Mouse (Mus musculus) limb, embryonic 12.5 days (tissue): ENCODE measurements around the gene Esrrg. TPM values are rescaled to one million over a fixed set of nuclear protein-coding genes. Genes with fewer than 3 reads are reported as not detected.

Source experiments
- ATAC-seq: fragments of 200-750 bp; cut with Nextera tagmentation; 2 replicates; pipeline ENCODE4 v1.8.0; 2017; ENCODE audit warnings: low read depth, moderate TSS enrichment; ENCODE audit not compliant: insufficient number of reproducible peaks, insufficient read depth, low FRiP score, low TSS enrichment
- H3K27ac ChIP-seq: fragments of 300-500 bp; sonication (generic); 2 replicates; pipeline ENCODE4 v1.5.1; 2016; ENCODE audit warnings: mild to moderate bottlenecking, moderate library complexity
- H3K27me3 ChIP-seq: fragments of 300-500 bp; sonication (generic); 2 replicates; pipeline ENCODE4 v1.6.1; 2016; ENCODE audit warnings: mild to moderate bottlenecking, moderate library complexity
- H3K36me3 ChIP-seq: fragments of 300-500 bp; sonication (generic); 2 replicates; pipeline ENCODE4 v1.6.1; 2016; ENCODE audit warnings: mild to moderate bottlenecking, moderate library complexity
- H3K4me1 ChIP-seq: fragments of 300-500 bp; sonication (generic); replicated peaks from 2 replicates; pipeline ENCODE4 v1.6.1; 2016
- H3K4me2 ChIP-seq: fragments of 300-500 bp; sonication (generic); 2 replicates; pipeline ENCODE4 v1.6.1; 2016; ENCODE audit warnings: mild to moderate bottlenecking, moderate library complexity
- H3K4me3 ChIP-seq: fragments of 300-500 bp; sonication (generic); replicated peaks from 2 replicates; pipeline ENCODE4 v1.5.1; 2016; ENCODE audit warnings: mild to moderate bottlenecking
- H3K9ac ChIP-seq: fragments of 300-500 bp; sonication (generic); replicated peaks from 2 replicates; pipeline ENCODE4 v1.6.1; 2016; ENCODE audit warnings: mild to moderate bottlenecking, moderate library complexity
- H3K9me3 ChIP-seq: fragments of 300-500 bp; sonication (generic); 2 replicates; pipeline ENCODE4 v1.6.1; 2016; ENCODE audit warnings: mild to moderate bottlenecking, moderate library complexity
- WGBS: fragments of 180-500 bp; shearing (Covaris S2); methylation state at CpG from one replicate; pipeline ENCODE4 v1.1.7; 2016; 5-methylcytosine and 5-hydroxymethylcytosine counted together
- polyA plus RNA-seq: library from polyadenylated mRNA; unstranded; fragments of >200 nt; fragmentation: Nextera tagmentation; extraction: Ambion mirVana; gene quantifications from 2 replicates; pipeline ENCODE4 v1.2.1, GENCODE M21; 2016

Gene Esrrg
- polyA plus RNA-seq, 1 experiment from 2014 or later: 1.9 TPM

- H3K9ac ChIP-seq: no peak overlapping the region
- no peak overlapping the region for H3K4me2 ChIP-seq
- no peak overlapping the region for H3K27ac ChIP-seq
- no peaks in the 10 kb centered on the region for H3K27me3 ChIP-seq
- 94% methylated on average over 7 of the region's 7 CpGs for WGBS
- H3K36me3 ChIP-seq: no peaks in the 10 kb centered on the region
- no peaks in the 10 kb centered on the region for H3K9me3 ChIP-seq
- no peak for ATAC-seq
- no peak overlapping the region for H3K4me3 ChIP-seq
- peaks cover 16% of the 10 kb centered on the region for H3K4me1 ChIP-seq
Observed at GRCm38 (mm10) chr1:187910718-187911117, 302.1 kb downstream of the Esrrg start.

- H3K4me1 ChIP-seq: peaks cover 16% of the 10 kb centered on the region
- H3K9ac ChIP-seq: no peak overlapping the region
- no peak overlapping the region for H3K4me3 ChIP-seq
- no peaks in the 10 kb centered on the region for H3K36me3 ChIP-seq
- H3K27ac ChIP-seq: no peak overlapping the region
- no peak overlapping the region for H3K4me2 ChIP-seq
- 89% methylated on average over 6 of the region's 6 CpGs for WGBS
- H3K9me3 ChIP-seq: no peaks in the 10 kb centered on the region
- ATAC-seq: no peak
- no peaks in the 10 kb centered on the region for H3K27me3 ChIP-seq
Observed at GRCm38 (mm10) chr1:187911201-187911600, 302.6 kb downstream of the Esrrg start.

- Histone ChIP-seq H3K9ac (no peak overlapping the region), H3K36me3 (no peaks in the 10 kb centered on the region), H3K27ac (no peak overlapping the region), H3K27me3 (no peaks in the 10 kb centered on the region), H3K4me1 (no peaks in the 10 kb centered on the region), H3K9me3 (no peaks in the 10 kb centered on the region), H3K4me3 (no peak overlapping the region), H3K4me2 (no peak overlapping the region)
- no peak for ATAC-seq
- 83% methylated on average over 6 of the region's 6 CpGs for WGBS
Observed at GRCm38 (mm10) chr1:187918303-187918702, 309.7 kb downstream of the Esrrg start.

GRCm38 (mm10) chr1:187918939-187919338 is 310.3 kb downstream of the Esrrg start:
- H3K4me2 ChIP-seq: no peak overlapping the region
- no peak for ATAC-seq
- H3K9ac ChIP-seq: no peak overlapping the region
- WGBS: 89% methylated on average over 4 of the region's 4 CpGs
- H3K27ac ChIP-seq: no peak overlapping the region
- H3K27me3 ChIP-seq: no peaks in the 10 kb centered on the region
- no peaks in the 10 kb centered on the region for H3K9me3 ChIP-seq
- no peaks in the 10 kb centered on the region for H3K4me1 ChIP-seq
- H3K4me3 ChIP-seq: no peak overlapping the region
- no peaks in the 10 kb centered on the region for H3K36me3 ChIP-seq

GRCm38 (mm10) chr1:187920156-187920777 is 311.7 kb downstream of the Esrrg start:
- H3K4me3 ChIP-seq: no peak overlapping the region
- no peak for ATAC-seq
- no peak overlapping the region for H3K27ac ChIP-seq
- H3K9me3 ChIP-seq: no peaks in the 10 kb centered on the region
- WGBS: 71% methylated on average over 5 of the region's 5 CpGs
- no peak overlapping the region for H3K9ac ChIP-seq
- no peaks in the 10 kb centered on the region for H3K36me3 ChIP-seq
- H3K4me2 ChIP-seq: no peak overlapping the region
- no peaks in the 10 kb centered on the region for H3K27me3 ChIP-seq
- no peaks in the 10 kb centered on the region for H3K4me1 ChIP-seq

GRCm38 (mm10) chr1:187931146-187931545 is 322.6 kb downstream of the Esrrg start:
- 79% methylated on average over 3 of the region's 3 CpGs for WGBS
- no peak for ATAC-seq
- H3K27ac ChIP-seq: no peak overlapping the region

GRCm38 (mm10) chr1:187938652-187939051 is 330.1 kb downstream of the Esrrg start:
- Histone ChIP-seq H3K9me3 (no peaks in the 10 kb centered on the region), H3K4me2 (no peak overlapping the region), H3K27ac (no peak overlapping the region), H3K4me3 (no peak overlapping the region), H3K4me1 (peaks cover 8% of the 10 kb centered on the region), H3K9ac (no peak overlapping the region), H3K27me3 (no peaks in the 10 kb centered on the region), H3K36me3 (no peaks in the 10 kb centered on the region)
- WGBS: 79% methylated on average over 7 of the region's 7 CpGs
- no peak for ATAC-seq

More at GRCm38 (mm10) chr1:187931146-187931545, 322.6 kb downstream of the Esrrg start:
- Histone ChIP-seq H3K4me1 (no peaks in the 10 kb centered on the region), H3K27me3 (no peaks in the 10 kb centered on the region), H3K9ac (no peak overlapping the region), H3K4me3 (no peak overlapping the region), H3K36me3 (no peaks in the 10 kb centered on the region), H3K9me3 (no peaks in the 10 kb centered on the region), H3K4me2 (no peak overlapping the region)

- no peak overlapping the region for H3K4me2 ChIP-seq
- no peaks in the 10 kb centered on the region for H3K27me3 ChIP-seq
- no peak overlapping the region for H3K27ac ChIP-seq
- no peaks in the 10 kb centered on the region for H3K9me3 ChIP-seq
- H3K9ac ChIP-seq: no peak overlapping the region
- WGBS: 37% methylated on average over 4 of the region's 4 CpGs
- peaks cover 8% of the 10 kb centered on the region for H3K4me1 ChIP-seq
- no peak overlapping the region for H3K4me3 ChIP-seq
- ATAC-seq: no peak
- no peaks in the 10 kb centered on the region for H3K36me3 ChIP-seq
Observed at GRCm38 (mm10) chr1:187939078-187939477, 330.5 kb downstream of the Esrrg start.

GRCm38 (mm10) chr1:187951506-187951905 is 342.9 kb downstream of the Esrrg start:
- H3K9me3 ChIP-seq: no peaks in the 10 kb centered on the region
- no peak overlapping the region for H3K9ac ChIP-seq
- no peak overlapping the region for H3K4me2 ChIP-seq
- H3K36me3 ChIP-seq: no peaks in the 10 kb centered on the region
- H3K4me1 ChIP-seq: no peaks in the 10 kb centered on the region
- 37% methylated on average over 3 of the region's 3 CpGs for WGBS
- no peak overlapping the region for H3K4me3 ChIP-seq
- no peak for ATAC-seq
- H3K27ac ChIP-seq: no peak overlapping the region
- H3K27me3 ChIP-seq: no peaks in the 10 kb centered on the region; the same call in 1 of the 2 replicates

GRCm38 (mm10) chr1:187956702-187957101 is 348.1 kb downstream of the Esrrg start:
- WGBS: 89% methylated on average over 2 of the region's 2 CpGs
- no peaks in the 10 kb centered on the region for H3K36me3 ChIP-seq
- no peaks in the 10 kb centered on the region for H3K9me3 ChIP-seq
- no peak overlapping the region for H3K27ac ChIP-seq
- H3K4me3 ChIP-seq: no peak overlapping the region
- no peak overlapping the region for H3K9ac ChIP-seq
- H3K4me1 ChIP-seq: no peaks in the 10 kb centered on the region
- H3K4me2 ChIP-seq: no peak overlapping the region
- no peaks in the 10 kb centered on the region for H3K27me3 ChIP-seq
- ATAC-seq: no peak

- no peak overlapping the region for H3K4me2 ChIP-seq
- 85% methylated on average over 9 of the region's 9 CpGs for WGBS
- H3K27ac ChIP-seq: no peak overlapping the region
- H3K9me3 ChIP-seq: no peaks in the 10 kb centered on the region
- H3K27me3 ChIP-seq: no peaks in the 10 kb centered on the region
- no peak overlapping the region for H3K4me3 ChIP-seq
- ATAC-seq: no peak
- no peaks in the 10 kb centered on the region for H3K36me3 ChIP-seq
- H3K4me1 ChIP-seq: no peaks in the 10 kb centered on the region
- H3K9ac ChIP-seq: no peak overlapping the region
Observed at GRCm38 (mm10) chr1:187959192-187959591, 350.6 kb downstream of the Esrrg start.

GRCm38 (mm10) chr1:187961452-187961851 is 352.9 kb downstream of the Esrrg start:
- 63% methylated on average over 5 of the region's 5 CpGs for WGBS
- Histone ChIP-seq H3K4me3 (no peak overlapping the region), H3K9ac (no peak overlapping the region), H3K27ac (no peak overlapping the region), H3K4me2 (no peak overlapping the region), H3K27me3 (peaks cover 6% of the 10 kb centered on the region; the same call in 1 of the 2 replicates), H3K36me3 (no peaks in the 10 kb centered on the region), H3K9me3 (no peaks in the 10 kb centered on the region), H3K4me1 (0 out of 2 replicates have a peak, but pooled peaks cover 3% of the 10 kb centered on the region)
- no peak; the same call in 1 of the 2 replicates for ATAC-seq
